Mouse (Mus musculus) lung, embryonic 15.5 days (tissue): Measurements from ENCODE around the gene Tenm3. TPM values are rescaled to one million over a fixed set of nuclear protein-coding genes. Genes with fewer than 3 reads are reported as not detected.
"Not testable (repeated sequence)": the region's sequence is repeated elsewhere in the genome, so short reads cannot be mapped to it uniquely, and the experiment has no call there.

ENCODE experiments used
- ATAC-seq: fragments of 200-750 bp; cut with Nextera tagmentation; 2 replicates; pipeline ENCODE4 v1.8.0; 2017; ENCODE audit warnings: moderate number of reproducible peaks, borderline replicate concordance; ENCODE audit not compliant: low FRiP score, low TSS enrichment; ENCODE audit errors: extremely low read depth
- H3K27ac ChIP-seq: fragments of 300-500 bp; sonication (generic); 2 replicates; pipeline ENCODE4 v1.5.1; 2015; ENCODE audit warnings: moderate library complexity, mild to moderate bottlenecking, inconsistent platforms
- H3K27me3 ChIP-seq: fragments of 300-500 bp; sonication (generic); 2 replicates; pipeline ENCODE4 v1.6.1; 2015; ENCODE audit warnings: inconsistent platforms
- H3K36me3 ChIP-seq: fragments of 300-500 bp; sonication (generic); 2 replicates; pipeline ENCODE4 v1.6.1; 2015; ENCODE audit warnings: inconsistent platforms
- H3K4me1 ChIP-seq: fragments of 300-500 bp; sonication (generic); 2 replicates; pipeline ENCODE4 v1.6.1; 2015; ENCODE audit warnings: inconsistent platforms
- H3K4me2 ChIP-seq: fragments of 300-500 bp; sonication (generic); 2 replicates; pipeline ENCODE4 v1.6.1; 2015; ENCODE audit warnings: inconsistent platforms, mild to moderate bottlenecking, moderate library complexity
- H3K4me3 ChIP-seq: fragments of 300-500 bp; sonication (generic); 2 replicates; pipeline ENCODE4 v1.5.1; 2015; ENCODE audit warnings: mild to moderate bottlenecking, inconsistent platforms
- H3K9ac ChIP-seq: fragments of 300-500 bp; sonication (generic); 2 replicates; pipeline ENCODE4 v1.6.1; 2015; ENCODE audit warnings: inconsistent platforms
- H3K9me3 ChIP-seq: fragments of 300-500 bp; sonication (generic); 2 replicates; pipeline ENCODE4 v1.6.1; 2016; ENCODE audit warnings: inconsistent platforms
- WGBS: fragments of 180-500 bp; shearing (Covaris S2); methylation state at CpG from one replicate; pipeline ENCODE4 v1.1.7; 2015; 5-methylcytosine and 5-hydroxymethylcytosine counted together
- polyA plus RNA-seq: library from polyadenylated mRNA; unstranded; fragments of >200 nt; fragmentation: Nextera tagmentation; extraction: Ambion mirVana; gene quantifications from 2 replicates; pipeline ENCODE4 v1.2.1, GENCODE M21; 2015

Tenm3 gene
- polyA plus RNA-seq, 1 experiment from 2014 or later, result 5.7 TPM

DNA sequence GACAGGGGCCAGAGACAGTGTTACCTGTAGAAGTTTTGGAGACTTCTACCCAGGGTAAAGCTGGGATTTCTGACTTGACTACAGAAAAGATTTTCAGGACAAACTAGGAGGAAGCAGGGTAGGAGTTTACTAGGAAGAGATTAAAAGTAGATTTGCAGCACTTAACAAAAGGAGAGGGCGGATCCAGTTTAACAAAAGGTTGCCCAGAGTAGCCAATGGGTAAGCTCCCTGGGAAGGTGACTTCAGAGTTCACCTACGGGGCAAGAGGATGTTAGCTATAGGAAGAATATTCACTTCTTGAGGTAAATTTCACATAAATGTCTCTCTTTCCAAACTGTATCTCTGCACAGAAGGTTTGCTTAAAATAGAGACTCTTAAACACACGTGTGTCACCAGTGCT, 641.1 kb downstream of the Tenm3 start:
- Histone ChIP-seq H3K4me3 (no peak overlapping the region), H3K4me2 (no peak overlapping the region), H3K27me3 (no peaks in the 10 kb centered on the region), H3K4me1 (no peaks in the 10 kb centered on the region), H3K9ac (no peak overlapping the region), H3K27ac (no peak overlapping the region), H3K9me3 (no peaks in the 10 kb centered on the region), H3K36me3 (no peaks in the 10 kb centered on the region)
- no peak for ATAC-seq
- 66% methylated on average over 3 of the region's 3 CpGs for WGBS

DNA sequence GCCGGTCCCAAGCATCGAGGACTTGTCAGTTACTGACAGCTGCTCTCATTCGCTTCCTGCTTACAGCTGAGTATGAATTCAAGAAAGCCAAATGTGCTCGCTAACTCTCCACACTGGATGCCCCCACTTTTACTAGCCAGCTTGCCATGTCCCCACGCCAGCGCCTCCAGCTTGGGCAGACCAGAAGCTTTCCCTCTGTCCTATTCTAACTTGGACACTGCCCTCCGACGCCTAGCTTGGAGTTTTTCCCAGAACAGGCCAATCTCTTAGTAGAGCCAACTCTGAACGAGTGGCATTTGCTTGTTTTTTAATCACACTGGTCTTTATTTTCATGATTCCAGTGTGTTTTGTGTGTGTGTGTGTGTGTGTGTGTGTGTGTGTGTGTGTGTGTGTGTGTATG, 644.6 kb downstream of the Tenm3 start:
- Histone ChIP-seq H3K27ac (no peak overlapping the region), H3K9me3 (no peaks in the 10 kb centered on the region), H3K4me1 (no peaks in the 10 kb centered on the region), H3K4me2 (no peak overlapping the region), H3K36me3 (no peaks in the 10 kb centered on the region), H3K4me3 (no peak overlapping the region), H3K9ac (no peak overlapping the region), H3K27me3 (no peaks in the 10 kb centered on the region)
- no peak for ATAC-seq
- WGBS, result 85% methylated on average over 9 of the region's 9 CpGs

DNA sequence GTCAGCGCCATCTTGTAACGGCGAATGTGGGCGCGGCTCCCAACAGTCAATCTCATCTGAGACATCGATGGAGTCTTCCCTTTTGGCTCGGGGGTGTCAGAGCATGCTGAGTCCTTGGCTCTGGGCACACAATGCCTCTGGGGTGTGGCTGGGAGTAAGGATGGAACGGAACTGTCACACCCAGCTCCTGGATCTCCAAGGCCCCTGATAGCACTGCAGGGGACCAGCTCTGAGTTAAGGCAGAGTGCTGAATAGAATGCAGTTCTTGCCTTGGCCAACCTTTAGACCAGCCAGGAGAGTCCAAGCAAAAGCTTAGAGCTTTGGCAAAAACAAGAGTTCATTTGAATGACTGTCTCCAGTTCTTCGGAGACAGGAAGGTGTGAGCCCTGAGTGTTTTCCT, 647.8 kb downstream of the Tenm3 start:
- Histone ChIP-seq H3K36me3 (no peaks in the 10 kb centered on the region), H3K4me2 (no peak overlapping the region), H3K4me1 (no peaks in the 10 kb centered on the region), H3K27ac (no peak overlapping the region), H3K27me3 (no peaks in the 10 kb centered on the region), H3K4me3 (no peak overlapping the region), H3K9me3 (no peaks in the 10 kb centered on the region), H3K9ac (no peak overlapping the region)
- WGBS, result 91% methylated on average over 9 of the region's 9 CpGs
- ATAC-seq, result no peak

DNA sequence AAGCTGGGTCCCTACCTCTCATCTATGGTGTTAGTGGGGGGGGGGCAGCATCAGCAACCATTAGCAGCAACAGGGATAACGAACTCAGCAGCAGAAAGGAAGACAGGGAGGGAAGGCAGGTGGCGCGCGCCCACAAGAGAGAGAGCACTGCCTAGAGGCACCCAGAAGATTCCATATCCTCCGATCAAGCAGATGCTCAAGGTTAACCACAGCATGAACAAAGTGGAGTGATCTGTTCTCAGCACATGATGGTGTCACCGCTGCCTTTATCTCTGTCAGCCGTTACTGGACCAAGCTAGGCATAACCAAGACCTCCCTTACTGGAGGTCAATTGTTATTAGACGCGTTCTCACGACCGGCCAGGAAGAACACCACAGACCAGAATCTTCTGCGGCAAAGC, 655.2 kb downstream of the Tenm3 start:
- Histone ChIP-seq H3K4me1 (no peaks in the 10 kb centered on the region), H3K36me3 (no peaks in the 10 kb centered on the region), H3K27me3 (no peaks in the 10 kb centered on the region), H3K4me3 (no peak overlapping the region), H3K9ac (no peak overlapping the region), H3K4me2 (no peak overlapping the region), H3K9me3 (no peaks in the 10 kb centered on the region), H3K27ac (no peak overlapping the region)
- 96% methylated on average over 12 of the region's 12 CpGs for WGBS
- no peak for ATAC-seq

DNA sequence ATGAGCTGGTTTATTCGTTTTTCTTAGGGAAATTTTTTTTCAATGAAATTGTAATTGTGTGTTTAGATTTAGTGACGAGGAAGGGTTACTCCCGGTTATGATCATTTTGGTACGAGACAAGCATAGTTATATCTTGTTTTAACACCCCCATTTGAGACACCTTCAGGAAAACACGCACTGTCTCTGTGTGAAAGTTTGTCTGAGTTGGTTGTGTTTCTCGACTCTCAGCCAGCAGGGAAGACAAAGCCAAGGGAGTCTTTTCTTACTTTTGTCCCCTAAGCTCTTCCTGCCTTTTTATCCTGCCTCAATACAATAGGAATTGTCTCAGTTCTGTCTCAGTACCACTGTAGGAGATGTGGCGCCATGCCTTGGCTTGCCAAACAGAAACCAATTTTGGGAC, 660.0 kb downstream of the Tenm3 start:
- no peaks in the 10 kb centered on the region for H3K9me3 ChIP-seq
- H3K36me3 ChIP-seq, result no peaks in the 10 kb centered on the region
- no peaks in the 10 kb centered on the region for H3K27me3 ChIP-seq
- no peak overlapping the region for H3K4me3 ChIP-seq
- WGBS, result 82% methylated on average over 7 of the region's 7 CpGs
- H3K27ac ChIP-seq, result no peak overlapping the region
- H3K4me1 ChIP-seq, result no peaks in the 10 kb centered on the region
- H3K4me2 ChIP-seq, result no peak overlapping the region
- H3K9ac ChIP-seq, result no peak overlapping the region
- ATAC-seq, result no peak

DNA sequence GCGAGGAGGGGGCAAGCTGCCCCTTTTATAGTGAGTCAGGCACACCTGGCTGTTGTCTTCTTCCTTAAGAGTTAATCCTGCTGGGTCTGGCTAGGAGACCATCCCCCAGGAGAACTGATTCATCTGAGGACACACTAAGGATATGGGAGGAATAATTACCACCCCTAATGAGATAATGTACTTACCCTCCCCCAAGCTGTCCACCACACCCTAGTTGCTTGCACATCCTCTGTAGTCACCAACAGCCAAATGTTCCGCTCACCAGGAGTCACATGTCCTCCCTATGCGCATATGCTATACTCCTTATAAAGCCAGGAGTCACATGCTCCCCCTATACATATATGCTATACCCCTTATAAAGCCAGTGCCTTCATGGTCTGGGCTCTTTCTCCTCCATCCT, 662.8 kb downstream of the Tenm3 start:
- Histone ChIP-seq H3K9ac (no peak overlapping the region), H3K36me3 (no peaks in the 10 kb centered on the region), H3K9me3 (no peaks in the 10 kb centered on the region), H3K27ac (no peak overlapping the region), H3K4me3 (no peak overlapping the region), H3K4me2 (no peak overlapping the region), H3K4me1 (no peaks in the 10 kb centered on the region), H3K27me3 (no peaks in the 10 kb centered on the region)
- no peak for ATAC-seq
- WGBS, result 92% methylated on average over 3 of the region's 3 CpGs

DNA sequence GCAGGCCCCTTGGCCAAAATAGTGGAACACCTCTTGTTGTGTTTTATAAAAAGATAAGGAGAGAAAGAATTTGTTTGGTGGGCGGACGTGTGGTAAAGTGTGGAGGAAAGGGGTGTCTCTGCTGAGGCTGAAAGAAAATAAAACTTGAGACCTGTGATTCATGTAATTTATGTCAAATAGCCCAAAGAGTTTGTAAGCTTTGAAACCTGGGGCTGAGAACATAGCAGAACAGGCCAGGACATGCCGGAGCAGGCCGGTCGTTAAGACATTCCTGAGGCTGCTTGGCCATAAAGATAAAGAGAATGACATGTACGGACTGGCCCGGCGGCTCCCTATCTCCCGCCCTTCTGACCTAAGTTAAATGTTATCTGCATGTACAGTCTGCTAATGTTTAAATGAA, 663.6 kb downstream of the Tenm3 start:
- not testable (repeated sequence) for H3K27ac ChIP-seq, H3K36me3 ChIP-seq, H3K9ac ChIP-seq, H3K27me3 ChIP-seq, H3K4me2 ChIP-seq, ATAC-seq, H3K4me3 ChIP-seq, H3K4me1 ChIP-seq, H3K9me3 ChIP-seq
- 88% methylated on average over 9 of the region's 9 CpGs for WGBS

DNA sequence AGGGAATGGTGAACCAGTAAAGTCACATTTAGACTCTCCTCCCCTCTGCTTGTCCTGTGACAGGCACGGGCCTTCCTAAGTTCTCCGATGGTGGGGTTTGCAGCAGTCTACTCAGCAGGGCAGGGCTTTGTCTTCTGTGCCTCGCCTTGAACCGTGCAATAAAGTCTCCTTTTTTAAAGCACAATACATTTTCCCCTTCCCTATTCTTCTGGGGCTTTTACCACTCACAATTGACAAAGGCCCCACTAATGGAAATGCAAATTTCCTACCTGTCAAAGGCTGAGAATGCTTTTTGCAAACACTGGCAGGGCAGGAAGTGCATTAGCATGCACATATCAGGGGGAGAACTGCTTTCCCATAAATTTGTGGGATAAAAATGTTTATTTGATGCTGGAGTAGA, 664.8 kb downstream of the Tenm3 start:
- Histone ChIP-seq H3K9ac (no peak overlapping the region), H3K36me3 (no peaks in the 10 kb centered on the region), H3K9me3 (no peaks in the 10 kb centered on the region), H3K27ac (no peak overlapping the region), H3K4me2 (no peak overlapping the region), H3K27me3 (no peaks in the 10 kb centered on the region), H3K4me1 (no peaks in the 10 kb centered on the region), H3K4me3 (no peak overlapping the region)
- WGBS, result 66% methylated on average over 4 of the region's 4 CpGs
- no peak for ATAC-seq

DNA sequence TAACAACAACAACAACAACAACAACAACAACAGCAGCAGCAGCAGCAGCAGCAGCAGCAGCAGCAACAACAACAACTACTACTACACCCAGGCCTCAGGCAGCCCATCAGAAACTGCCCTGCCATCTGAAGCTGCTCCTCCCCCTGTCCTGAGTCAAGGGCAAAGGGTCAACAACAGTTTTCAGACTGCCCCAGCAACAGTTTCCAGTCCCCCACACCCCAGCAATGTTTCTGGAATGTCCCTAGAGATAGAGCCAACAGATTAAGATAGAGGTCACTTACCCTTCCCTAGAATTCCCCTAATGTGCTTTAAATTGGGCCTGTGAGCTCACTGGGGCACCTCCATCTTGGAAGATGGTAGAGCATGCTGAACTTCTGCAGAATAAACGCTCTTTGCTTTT, 665.9 kb downstream of the Tenm3 start:
- 82% methylated on average over 1 of the region's 1 CpGs for WGBS
- no peak overlapping the region for H3K4me3 ChIP-seq
- no peaks in the 10 kb centered on the region for H3K27me3 ChIP-seq
- no peaks in the 10 kb centered on the region for H3K36me3 ChIP-seq
- H3K27ac ChIP-seq, result no peak overlapping the region
- no peak overlapping the region for H3K9ac ChIP-seq
- H3K4me1 ChIP-seq, result no peaks in the 10 kb centered on the region
- no peaks in the 10 kb centered on the region for H3K9me3 ChIP-seq
- no peak overlapping the region for H3K4me2 ChIP-seq
- ATAC-seq, result no peak
